Mouse (Mus musculus) cerebellum, adult 2 months (tissue): Measurements from ENCODE around the gene Ash1l. TPM values are rescaled to one million over a fixed set of nuclear protein-coding genes. Genes with fewer than 3 reads are reported as not detected.
"Not testable (repeated sequence)": the region's sequence is repeated elsewhere in the genome, so short reads cannot be mapped to it uniquely, and the experiment has no call there.

Experiments used
- DNase-seq, 2 experiments: peaks; one replicate each; pipeline ENCODE4 v3.0.0; 2021
- H3K27ac ChIP-seq: fragments of 200-500 bp; 2 replicates; pipeline ENCODE4 v1.5.1; 2012; ENCODE audit warnings: low read length, control low read depth, inconsistent platforms; ENCODE audit not compliant: insufficient read depth
- H3K27me3 ChIP-seq: fragments of 200-500 bp; 2 replicates; pipeline ENCODE4 v1.6.1; 2012; ENCODE audit warnings: inconsistent platforms, mild to moderate bottlenecking, low read length, moderate library complexity; ENCODE audit not compliant: control insufficient read depth, insufficient read depth
- H3K4me1 ChIP-seq: fragments of 200-500 bp; 2 replicates; pipeline ENCODE4 v1.6.1; 2011; ENCODE audit warnings: low read length; ENCODE audit not compliant: control insufficient read depth, insufficient read depth
- H3K4me3 ChIP-seq: fragments of 200-500 bp; replicated peaks from 2 replicates; pipeline ENCODE3; 2011; ENCODE audit warnings: mild to moderate bottlenecking, low read depth, low read length, control low read depth; ENCODE audit not compliant: insufficient read depth
- CTCF ChIP-seq: fragments of 200-500 bp; IDR thresholded peaks from 2 replicates; pipeline ENCODE4 v1.5.1; 2011; ENCODE audit warnings: low read depth, mild to moderate bottlenecking, control low read depth, low read length, moderate library complexity, borderline replicate concordance; ENCODE audit not compliant: insufficient read depth
- POLR2A ChIP-seq: fragments of 200-500 bp; IDR thresholded peaks from 2 replicates; pipeline ENCODE4 v1.6.1; 2011; ENCODE audit warnings: low read length, control low read depth, borderline replicate concordance; ENCODE audit not compliant: insufficient read depth
- WGBS: fragments of 180-500 bp; shearing (Covaris S2); methylation state at CpG from one replicate; pipeline ENCODE4 v1.1.7; 2018; 5-methylcytosine and 5-hydroxymethylcytosine counted together
- polyA plus RNA-seq: library from polyadenylated mRNA; depleted of rRNA; stranded (reverse); fragments of >200 nt; gene quantifications from 2 replicates; pipeline ENCODE4 v1.2.3, GENCODE M21; 2012

Gene Ash1l
- polyA plus RNA-seq, 1 experiment = 32.2 TPM

- Histone ChIP-seq H3K4me3 (no peak overlapping the region), H3K27ac (no peak overlapping the region), H3K27me3 (no peaks in the 10 kb centered on the region), H3K4me1 (no peaks in the 10 kb centered on the region)
- WGBS = 92% methylated on average over 10 of the region's 10 CpGs
- TF ChIP-seq CTCF = no peak
- TF ChIP-seq POLR2A = no peak
- no peak for DNase-seq
Measured at GRCm38 (mm10) chr3:88942316-88942880, 8.0 kb upstream of the Ash1l start.

- WGBS = 98% methylated on average over 4 of the region's 4 CpGs
Measured at GRCm38 (mm10) chr3:88944109-88944508, 6.3 kb upstream of the Ash1l start.

GRCm38 (mm10) chr3:88949786-88950575 is 441 bp upstream of the Ash1l start:
- TF ChIP-seq CTCF = no peak
- peak; percentile 47; the same call in 1 of the 2 replicates for TF ChIP-seq POLR2A
- WGBS = under 1% methylated on average over 59 of the region's 92 CpGs
- DNase-seq = peak; percentile 91

More at GRCm38 (mm10) chr3:88944109-88944508, 6.3 kb upstream of the Ash1l start:
- TF ChIP-seq CTCF = no peak
- TF ChIP-seq POLR2A = no peak
- DNase-seq = no peak
- no peak overlapping the region for H3K27ac ChIP-seq
- H3K4me3 ChIP-seq = no peak overlapping the region
- no peaks in the 10 kb centered on the region for H3K27me3 ChIP-seq
- H3K4me1 ChIP-seq = no peaks in the 10 kb centered on the region

GRCm38 (mm10) chr3:88951327-88951800 is 942 bp downstream of the Ash1l start:
- Histone ChIP-seq H3K4me3 (peak overlapping the region; percentile 77), H3K4me1 (peaks cover 2% of the 10 kb centered on the region; the same call in 1 of the 2 replicates), H3K27me3 (no peaks in the 10 kb centered on the region), H3K27ac (peak overlapping the region; percentile 92; the same call in 1 of the 2 replicates)
- WGBS = under 1% methylated on average over 5 of the region's 5 CpGs
- DNase-seq = no peak
- TF ChIP-seq POLR2A = no peak
- no peak for TF ChIP-seq CTCF

More at GRCm38 (mm10) chr3:88949786-88950575, 441 bp upstream of the Ash1l start:
- peak overlapping the region; percentile 64 for H3K27ac ChIP-seq
- peak overlapping the region; percentile 66 for H3K4me3 ChIP-seq
- no peaks in the 10 kb centered on the region for H3K27me3 ChIP-seq
- peaks cover 2% of the 10 kb centered on the region; the same call in 1 of the 2 replicates for H3K4me1 ChIP-seq

GRCm38 (mm10) chr3:88953246-88953645 is 2.8 kb downstream of the Ash1l start:
- Histone ChIP-seq H3K4me3 (no peak overlapping the region), H3K4me1 (peaks cover 2% of the 10 kb centered on the region; the same call in 1 of the 2 replicates), H3K27ac (no peak overlapping the region), H3K27me3 (no peaks in the 10 kb centered on the region)
- no peak for TF ChIP-seq POLR2A
- TF ChIP-seq CTCF = no peak
- WGBS = 65% methylated on average over 4 of the region's 4 CpGs
- DNase-seq = no peak

- Histone ChIP-seq H3K27me3 (no peaks in the 10 kb centered on the region), H3K27ac (no peak overlapping the region)
- TF ChIP-seq CTCF = no peak
- TF ChIP-seq POLR2A = no peak
Measured at GRCm38 (mm10) chr3:88953736-88954135, 3.3 kb downstream of the Ash1l start.

GRCm38 (mm10) chr3:88963211-88963610 is 12.8 kb downstream of the Ash1l start:
- H3K4me3 ChIP-seq, H3K4me1 ChIP-seq, H3K27ac ChIP-seq, DNase-seq, H3K27me3 ChIP-seq: not testable (repeated sequence)

More at GRCm38 (mm10) chr3:88953736-88954135, 3.3 kb downstream of the Ash1l start:
- Histone ChIP-seq H3K4me3 (no peak overlapping the region), H3K4me1 (peaks cover 2% of the 10 kb centered on the region; the same call in 1 of the 2 replicates)
- no peak for DNase-seq

- Histone ChIP-seq H3K27me3 (no peaks in the 10 kb centered on the region), H3K4me1 (no peaks in the 10 kb centered on the region), H3K27ac (no peak overlapping the region), H3K4me3 (no peak overlapping the region)
- TF ChIP-seq POLR2A (no peak), CTCF (no peak)
- DNase-seq = no peak
- WGBS = 55% methylated on average over 2 of the region's 2 CpGs
Measured at GRCm38 (mm10) chr3:88975012-88975411, 24.6 kb downstream of the Ash1l start.
